Mouse (Mus musculus): ENCODE measurements around the gene Sirt6.

DNA sequence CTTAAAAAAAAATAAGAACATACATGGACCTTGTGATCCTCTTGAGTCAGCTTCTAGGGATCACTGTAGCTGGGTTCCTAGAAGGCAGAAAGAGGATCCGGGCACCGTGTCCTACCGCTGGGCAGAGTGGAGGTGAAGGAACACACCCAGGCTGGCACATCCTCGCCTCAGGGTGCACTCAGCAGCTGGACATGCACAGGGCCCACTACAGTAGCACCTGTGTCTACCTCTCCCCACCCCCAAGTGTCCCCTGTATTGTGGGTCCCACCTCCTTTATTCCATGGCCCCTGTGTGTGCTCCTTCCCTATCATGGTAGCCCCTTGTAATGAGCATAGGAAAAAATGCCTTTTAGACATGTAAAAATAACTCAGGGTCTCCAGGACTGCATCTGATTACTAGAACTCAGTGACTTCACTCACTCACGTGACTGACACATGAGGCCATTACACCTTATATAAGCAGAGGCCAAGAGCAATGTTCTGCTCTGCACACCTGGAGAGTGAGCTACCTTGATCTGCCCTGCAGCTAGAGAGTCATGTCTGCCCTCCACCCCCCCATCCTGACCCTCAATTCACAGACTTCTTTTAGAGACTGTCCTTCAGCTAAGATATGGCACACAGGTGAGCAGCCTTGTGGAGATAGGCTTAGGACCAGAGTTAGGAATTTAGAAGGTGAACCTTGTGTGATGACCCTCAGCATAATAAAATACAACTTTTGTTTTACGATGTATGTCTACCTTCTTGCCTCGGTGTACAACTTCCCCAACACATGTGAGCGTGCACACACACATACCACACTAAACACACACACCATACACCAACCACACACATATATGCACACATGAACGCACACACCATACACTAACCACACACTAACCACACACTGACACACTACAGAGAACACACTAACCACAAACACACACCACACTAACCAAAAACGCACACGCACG, 23.3 kb downstream of the Sirt6 start:
- no peak for TF ChIP-seq CTCF (conservative IDR thresholded peaks at IDR 0.05; ENCODE audit: insufficient read depth, insufficient read length, low read depth, low read length)
- no peak for TF ChIP-seq POLR2A (IDR thresholded peaks at IDR 0.05; ENCODE audit: low read depth, low read length)

All from kidney, adult 2 months (tissue).